Mouse (Mus musculus): ENCODE data around the gene Eml1. TPM values are rescaled to one million over a fixed set of nuclear protein-coding genes. Genes with fewer than 3 reads are reported as not detected.

Eml1 gene
- polyA plus RNA-seq, 1 experiment from 2014 or later, result 68.6 TPM

DNA sequence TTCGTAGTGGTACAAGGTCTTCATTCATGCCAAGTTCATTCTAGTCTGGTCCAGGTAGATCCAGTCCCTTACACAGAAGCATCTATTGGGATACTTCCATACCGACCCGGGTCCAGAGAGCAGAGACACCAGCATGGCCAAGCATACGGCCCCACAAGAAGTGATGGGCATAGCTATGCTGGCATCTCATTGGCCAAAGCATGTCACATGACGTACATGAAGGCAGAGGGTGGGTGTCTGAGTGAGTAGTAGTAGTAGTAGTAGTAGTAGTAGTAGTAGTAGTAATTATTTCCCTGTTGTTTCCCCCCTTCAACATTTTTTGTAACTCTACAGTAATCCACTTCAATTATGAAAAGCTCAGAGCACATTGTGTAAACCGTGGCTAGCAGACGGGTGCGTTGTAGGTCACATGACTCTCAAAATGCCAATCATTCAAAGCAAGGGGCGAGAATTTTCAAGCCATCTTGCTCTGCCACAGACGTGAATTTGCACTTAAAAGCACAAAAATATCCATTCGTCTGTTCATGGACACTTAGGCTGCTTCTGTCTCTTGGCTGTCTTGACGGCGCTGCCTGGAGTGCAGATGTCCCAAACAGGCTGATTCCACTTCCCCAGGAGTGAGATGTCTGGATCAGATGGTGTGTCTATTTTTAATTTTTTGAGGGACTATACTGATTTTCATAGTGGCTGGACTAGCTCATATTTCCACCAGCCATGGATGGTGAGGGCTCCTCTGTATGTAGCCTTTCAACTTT is 7.8 kb downstream of the Eml1 start:
- no peak for ATAC-seq (ENCODE audit: insufficient number of reproducible peaks, insufficient read depth, low FRiP score, low read depth)
- H3K9ac ChIP-seq (replicated peaks; ENCODE audit: low read depth, low read length), result no peak overlapping the region

DNA sequence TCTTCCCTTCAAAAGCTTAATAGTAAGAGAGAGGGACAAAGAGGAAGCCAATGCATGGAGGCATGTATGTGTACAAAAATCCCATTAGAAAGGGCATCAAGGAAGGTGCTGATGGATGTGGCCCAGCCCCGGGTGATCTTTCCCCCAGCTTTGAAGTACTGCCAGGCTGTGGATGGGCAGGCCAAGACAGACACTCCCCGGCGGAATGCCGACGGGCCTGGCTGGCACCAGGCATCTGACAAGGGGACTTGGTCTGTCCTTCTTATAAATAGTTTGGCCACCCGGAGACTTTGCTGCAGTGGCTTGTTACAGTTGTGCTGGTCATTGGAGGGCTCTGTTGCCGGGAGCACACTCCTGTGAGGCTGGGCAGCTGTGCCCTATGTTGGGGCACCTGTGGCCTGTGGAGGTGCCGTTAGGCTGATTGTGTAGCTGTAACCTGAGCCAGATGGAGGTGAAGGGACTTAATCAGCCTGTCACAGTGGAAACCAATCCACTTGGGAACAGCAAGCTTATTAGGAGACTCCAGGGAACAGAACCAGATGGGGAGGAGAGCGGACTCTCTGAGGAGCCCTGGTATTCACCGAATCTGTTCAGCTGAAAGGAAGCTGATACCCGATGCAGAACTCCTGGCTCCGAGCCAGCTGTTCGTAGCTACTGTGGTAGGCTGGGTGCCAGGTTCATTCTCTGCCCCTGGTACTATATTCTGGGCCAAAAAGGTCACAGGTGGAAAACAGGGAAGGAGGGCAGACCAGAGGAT is 15.9 kb downstream of the Eml1 start:
- H3K9ac ChIP-seq (replicated peaks; ENCODE audit: low read depth, low read length), result no peak overlapping the region
- no peak overlapping the region for H3K4me3 ChIP-seq (ENCODE audit: low read depth, low read length)
- H3K9me3 ChIP-seq (ENCODE audit: control insufficient read depth, low read depth, low read length), result no peaks in the 10 kb centered on the region
- no peak for ATAC-seq (ENCODE audit: insufficient number of reproducible peaks, insufficient read depth, low FRiP score, low read depth)
- no peak overlapping the region for H3K4me2 ChIP-seq (replicated peaks; ENCODE audit: low read depth, low read length)
- WGBS, result 59% methylated on average over 13 of the region's 13 CpGs
- no peaks in the 10 kb centered on the region for H3K27me3 ChIP-seq (ENCODE audit: control insufficient read depth, insufficient read depth, low read length)
- H3K27ac ChIP-seq (ENCODE audit: low read length), result no peak overlapping the region
- no peaks in the 10 kb centered on the region for H3K36me3 ChIP-seq (ENCODE audit: control insufficient read depth, insufficient read depth, low read length)
- H3K4me1 ChIP-seq (ENCODE audit: control insufficient read depth, insufficient read depth, low read length), result no peaks in the 10 kb centered on the region

More for the DNA sequence above, 7.8 kb downstream of the Eml1 start:
- H3K36me3 ChIP-seq (ENCODE audit: control insufficient read depth, insufficient read depth, low read length), result no peaks in the 10 kb centered on the region
- H3K4me1 ChIP-seq (ENCODE audit: control insufficient read depth, insufficient read depth, low read length), result no peaks in the 10 kb centered on the region
- H3K9me3 ChIP-seq (ENCODE audit: control insufficient read depth, low read depth, low read length), result no peaks in the 10 kb centered on the region
- H3K27me3 ChIP-seq (ENCODE audit: control insufficient read depth, insufficient read depth, low read length), result no peaks in the 10 kb centered on the region
- H3K27ac ChIP-seq (ENCODE audit: low read length), result no peak overlapping the region
- WGBS, result 78% methylated on average over 13 of the region's 13 CpGs
- no peak overlapping the region for H3K4me3 ChIP-seq (ENCODE audit: low read depth, low read length)
- no peak overlapping the region for H3K4me2 ChIP-seq (replicated peaks; ENCODE audit: low read depth, low read length)

GRCm38 (mm10) chr12:108389718-108390117 is 19.0 kb downstream of the Eml1 start:
- H3K9ac ChIP-seq (replicated peaks; ENCODE audit: low read depth, low read length), result no peak overlapping the region
- no peak overlapping the region for H3K4me2 ChIP-seq (replicated peaks; ENCODE audit: low read depth, low read length)
- H3K4me3 ChIP-seq (ENCODE audit: low read depth, low read length), result no peak overlapping the region
- peaks cover 5% of the 10 kb centered on the region for H3K4me1 ChIP-seq (ENCODE audit: control insufficient read depth, insufficient read depth, low read length)
- H3K9me3 ChIP-seq (ENCODE audit: control insufficient read depth, low read depth, low read length), result no peaks in the 10 kb centered on the region
- no peak overlapping the region for H3K27ac ChIP-seq (ENCODE audit: low read length)
- H3K27me3 ChIP-seq (ENCODE audit: control insufficient read depth, insufficient read depth, low read length), result no peaks in the 10 kb centered on the region
- ATAC-seq (ENCODE audit: insufficient number of reproducible peaks, insufficient read depth, low FRiP score, low read depth), result no peak
- no peaks in the 10 kb centered on the region for H3K36me3 ChIP-seq (ENCODE audit: control insufficient read depth, insufficient read depth, low read length)
- WGBS, result 39% methylated on average over 3 of the region's 3 CpGs

DNA sequence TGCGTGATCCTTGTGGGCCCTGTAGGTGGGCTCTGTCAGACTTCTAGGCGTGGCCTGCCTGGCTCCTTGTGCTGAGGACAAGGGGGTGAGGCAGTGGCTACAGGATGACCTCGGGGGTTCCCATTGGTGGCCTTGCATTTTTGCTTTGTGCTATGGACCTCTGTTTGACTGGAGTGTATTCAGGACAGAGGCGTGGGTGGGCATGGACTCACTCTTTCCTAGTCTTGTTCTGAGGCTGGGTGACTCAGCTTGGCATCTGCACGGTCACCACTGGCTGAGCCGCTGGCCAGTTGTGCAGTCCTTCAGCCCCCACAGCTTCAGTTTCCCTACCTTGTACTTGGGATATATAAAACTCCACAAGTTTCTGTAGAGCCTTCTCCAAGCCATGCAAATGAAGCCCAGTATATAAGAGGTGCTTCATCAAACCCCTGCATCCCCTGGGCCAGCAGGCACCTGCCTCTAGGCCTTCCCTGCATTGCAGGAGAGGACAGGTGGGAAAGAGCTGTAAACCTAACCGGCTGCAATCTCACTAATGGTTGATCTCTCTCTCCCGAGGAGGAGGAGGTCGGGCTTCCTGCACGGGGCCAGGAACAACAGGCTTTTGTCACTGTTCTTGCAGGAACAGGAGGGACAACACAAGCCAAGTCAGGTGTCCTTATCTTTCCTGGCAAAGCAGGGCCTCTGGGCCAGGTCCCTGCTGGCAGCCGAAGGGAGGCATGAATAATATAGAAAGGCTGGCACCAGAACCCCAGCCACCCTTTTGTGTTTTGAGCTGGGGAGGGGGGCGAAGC is 21.7 kb downstream of the Eml1 start:
- Histone ChIP-seq H3K36me3 (ENCODE audit: control insufficient read depth, insufficient read depth, low read length) (no peaks in the 10 kb centered on the region), H3K27ac (ENCODE audit: low read length) (peak overlapping the region; percentile 28; the same call in 1 of the 2 replicates), H3K4me3 (ENCODE audit: low read depth, low read length) (no peak overlapping the region), H3K9me3 (ENCODE audit: control insufficient read depth, low read depth, low read length) (no peaks in the 10 kb centered on the region), H3K9ac (replicated peaks; ENCODE audit: low read depth, low read length) (no peak overlapping the region), H3K27me3 (ENCODE audit: control insufficient read depth, insufficient read depth, low read length) (no peaks in the 10 kb centered on the region), H3K4me2 (replicated peaks; ENCODE audit: low read depth, low read length) (no peak overlapping the region), H3K4me1 (ENCODE audit: control insufficient read depth, insufficient read depth, low read length) (peaks cover 5% of the 10 kb centered on the region)
- WGBS, result 66% methylated on average over 12 of the region's 12 CpGs
- no peak for ATAC-seq (ENCODE audit: insufficient number of reproducible peaks, insufficient read depth, low FRiP score, low read depth)

GRCm38 (mm10) chr12:108393082-108393481 is 22.3 kb downstream of the Eml1 start:
- Histone ChIP-seq H3K4me3 (ENCODE audit: low read depth, low read length) (no peak overlapping the region), H3K9me3 (ENCODE audit: control insufficient read depth, low read depth, low read length) (no peaks in the 10 kb centered on the region), H3K4me2 (replicated peaks; ENCODE audit: low read depth, low read length) (no peak overlapping the region), H3K27me3 (ENCODE audit: control insufficient read depth, insufficient read depth, low read length) (no peaks in the 10 kb centered on the region), H3K9ac (replicated peaks; ENCODE audit: low read depth, low read length) (no peak overlapping the region), H3K27ac (ENCODE audit: low read length) (no peak overlapping the region), H3K36me3 (ENCODE audit: control insufficient read depth, insufficient read depth, low read length) (no peaks in the 10 kb centered on the region), H3K4me1 (ENCODE audit: control insufficient read depth, insufficient read depth, low read length) (peaks cover 5% of the 10 kb centered on the region)
- ATAC-seq (ENCODE audit: insufficient number of reproducible peaks, insufficient read depth, low FRiP score, low read depth), result no peak
- 74% methylated on average over 4 of the region's 4 CpGs for WGBS

GRCm38 (mm10) chr12:108393637-108394036 is 22.9 kb downstream of the Eml1 start:
- 68% methylated on average over 4 of the region's 4 CpGs for WGBS
- Histone ChIP-seq H3K9ac (replicated peaks; ENCODE audit: low read depth, low read length) (no peak overlapping the region), H3K27me3 (ENCODE audit: control insufficient read depth, insufficient read depth, low read length) (no peaks in the 10 kb centered on the region), H3K27ac (ENCODE audit: low read length) (peak overlapping the region; percentile 10; the same call in 1 of the 2 replicates), H3K4me2 (replicated peaks; ENCODE audit: low read depth, low read length) (no peak overlapping the region), H3K36me3 (ENCODE audit: control insufficient read depth, insufficient read depth, low read length) (no peaks in the 10 kb centered on the region), H3K4me1 (ENCODE audit: control insufficient read depth, insufficient read depth, low read length) (peaks cover 5% of the 10 kb centered on the region), H3K4me3 (ENCODE audit: low read depth, low read length) (no peak overlapping the region), H3K9me3 (ENCODE audit: control insufficient read depth, low read depth, low read length) (no peaks in the 10 kb centered on the region)
- peak; percentile 51; the same call in 1 of the 2 replicates for ATAC-seq (ENCODE audit: insufficient number of reproducible peaks, insufficient read depth, low FRiP score, low read depth)

GRCm38 (mm10) chr12:108394534-108395284 is 24.0 kb downstream of the Eml1 start:
- no peak overlapping the region for H3K4me2 ChIP-seq (replicated peaks; ENCODE audit: low read depth, low read length)
- no peak overlapping the region for H3K27ac ChIP-seq (ENCODE audit: low read length)
- no peak overlapping the region for H3K4me3 ChIP-seq (ENCODE audit: low read depth, low read length)
- no peaks in the 10 kb centered on the region for H3K9me3 ChIP-seq (ENCODE audit: control insufficient read depth, low read depth, low read length)
- no peaks in the 10 kb centered on the region for H3K36me3 ChIP-seq (ENCODE audit: control insufficient read depth, insufficient read depth, low read length)
- no peak for ATAC-seq (ENCODE audit: insufficient number of reproducible peaks, insufficient read depth, low FRiP score, low read depth)
- 89% methylated on average over 17 of the region's 17 CpGs for WGBS
- no peaks in the 10 kb centered on the region for H3K27me3 ChIP-seq (ENCODE audit: control insufficient read depth, insufficient read depth, low read length)
- no peak overlapping the region for H3K9ac ChIP-seq (replicated peaks; ENCODE audit: low read depth, low read length)
- H3K4me1 ChIP-seq (ENCODE audit: control insufficient read depth, insufficient read depth, low read length), result peaks cover 5% of the 10 kb centered on the region

GRCm38 (mm10) chr12:108395285-108395660 is 24.5 kb downstream of the Eml1 start:
- no peak overlapping the region for H3K9ac ChIP-seq (replicated peaks; ENCODE audit: low read depth, low read length)
- no peaks in the 10 kb centered on the region for H3K27me3 ChIP-seq (ENCODE audit: control insufficient read depth, insufficient read depth, low read length)
- no peak overlapping the region for H3K4me3 ChIP-seq (ENCODE audit: low read depth, low read length)
- H3K9me3 ChIP-seq (ENCODE audit: control insufficient read depth, low read depth, low read length), result no peaks in the 10 kb centered on the region
- peaks cover 5% of the 10 kb centered on the region for H3K4me1 ChIP-seq (ENCODE audit: control insufficient read depth, insufficient read depth, low read length)
- no peak for ATAC-seq (ENCODE audit: insufficient number of reproducible peaks, insufficient read depth, low FRiP score, low read depth)
- no peaks in the 10 kb centered on the region for H3K36me3 ChIP-seq (ENCODE audit: control insufficient read depth, insufficient read depth, low read length)
- H3K27ac ChIP-seq (ENCODE audit: low read length), result no peak overlapping the region
- WGBS, result 78% methylated on average over 6 of the region's 6 CpGs
- no peak overlapping the region for H3K4me2 ChIP-seq (replicated peaks; ENCODE audit: low read depth, low read length)

All from stomach, embryonic 14.5 days (tissue).